Mouse (Mus musculus): ENCODE results near the gene Hcar2. TPM values are rescaled to one million over a fixed set of nuclear protein-coding genes. Genes with fewer than 3 reads are reported as not detected.

The Hcar2 gene
- polyA plus RNA-seq, 1 experiment from 2014 or later, result not detected

GRCm38 (mm10) chr5:123853877-123854504, 11.3 kb downstream of the Hcar2 start:
- H3K4me1 ChIP-seq (replicated peaks; ENCODE audit: control insufficient read depth, insufficient read depth, low read length), result no peaks in the 10 kb centered on the region
- ATAC-seq (ENCODE audit: low FRiP score), result no peak
- H3K36me3 ChIP-seq (ENCODE audit: control insufficient read depth, insufficient read depth, low read length), result no peaks in the 10 kb centered on the region
- no peak overlapping the region for H3K27ac ChIP-seq (ENCODE audit: low read depth, low read length)
- DNase-seq (ENCODE audit: low spot score), result no peak
- 92% methylated on average over 11 of the region's 11 CpGs for WGBS
- no peaks in the 10 kb centered on the region for H3K27me3 ChIP-seq (ENCODE audit: control insufficient read depth, insufficient read depth, low read length)
- no peaks in the 10 kb centered on the region for H3K9me3 ChIP-seq (ENCODE audit: control insufficient read depth, low read length)
- H3K4me2 ChIP-seq (replicated peaks; ENCODE audit: low read depth, low read length), result no peak overlapping the region
- no peak overlapping the region for H3K9ac ChIP-seq (ENCODE audit: low read depth, low read length)
- H3K4me3 ChIP-seq (ENCODE audit: low read depth, low read length), result no peak overlapping the region

GRCm38 (mm10) chr5:123851398-123851797, 13.9 kb downstream of the Hcar2 start:
- H3K27ac ChIP-seq (ENCODE audit: low read depth, low read length), result no peak overlapping the region
- ATAC-seq (ENCODE audit: low FRiP score), result no peak
- 72% methylated on average over 2 of the region's 2 CpGs for WGBS
- no peak overlapping the region for H3K9ac ChIP-seq (ENCODE audit: low read depth, low read length)
- no peaks in the 10 kb centered on the region for H3K27me3 ChIP-seq (ENCODE audit: control insufficient read depth, insufficient read depth, low read length)
- H3K36me3 ChIP-seq (ENCODE audit: control insufficient read depth, insufficient read depth, low read length), result no peaks in the 10 kb centered on the region
- DNase-seq (ENCODE audit: low spot score), result no peak
- no peak overlapping the region for H3K4me3 ChIP-seq (ENCODE audit: low read depth, low read length)
- H3K4me2 ChIP-seq (replicated peaks; ENCODE audit: low read depth, low read length), result no peak overlapping the region
- H3K9me3 ChIP-seq (ENCODE audit: control insufficient read depth, low read length), result no peaks in the 10 kb centered on the region
- no peaks in the 10 kb centered on the region for H3K4me1 ChIP-seq (replicated peaks; ENCODE audit: control insufficient read depth, insufficient read depth, low read length)

GRCm38 (mm10) chr5:123844316-123844715, 21.0 kb downstream of the Hcar2 start:
- Histone ChIP-seq H3K4me3 (ENCODE audit: low read depth, low read length) (no peak overlapping the region), H3K9ac (ENCODE audit: low read depth, low read length) (no peak overlapping the region), H3K27ac (ENCODE audit: low read depth, low read length) (no peak overlapping the region), H3K4me2 (replicated peaks; ENCODE audit: low read depth, low read length) (no peak overlapping the region), H3K4me1 (replicated peaks; ENCODE audit: control insufficient read depth, insufficient read depth, low read length) (no peaks in the 10 kb centered on the region), H3K36me3 (ENCODE audit: control insufficient read depth, insufficient read depth, low read length) (no peaks in the 10 kb centered on the region), H3K27me3 (ENCODE audit: control insufficient read depth, insufficient read depth, low read length) (no peaks in the 10 kb centered on the region), H3K9me3 (ENCODE audit: control insufficient read depth, low read length) (no peaks in the 10 kb centered on the region)
- WGBS, result 90% methylated on average over 14 of the region's 14 CpGs
- ATAC-seq (ENCODE audit: low FRiP score) (no peak), DNase-seq (ENCODE audit: low spot score) (no peak)

GRCm38 (mm10) chr5:123843816-123844215, 21.5 kb downstream of the Hcar2 start:
- no peak overlapping the region for H3K4me3 ChIP-seq (ENCODE audit: low read depth, low read length)
- 40% methylated on average over 4 of the region's 4 CpGs for WGBS
- no peaks in the 10 kb centered on the region for H3K4me1 ChIP-seq (replicated peaks; ENCODE audit: control insufficient read depth, insufficient read depth, low read length)
- DNase-seq (ENCODE audit: low spot score), result no peak
- ATAC-seq (ENCODE audit: low FRiP score), result no peak
- no peak overlapping the region for H3K4me2 ChIP-seq (replicated peaks; ENCODE audit: low read depth, low read length)
- no peaks in the 10 kb centered on the region for H3K36me3 ChIP-seq (ENCODE audit: control insufficient read depth, insufficient read depth, low read length)
- no peaks in the 10 kb centered on the region for H3K9me3 ChIP-seq (ENCODE audit: control insufficient read depth, low read length)
- no peak overlapping the region for H3K27ac ChIP-seq (ENCODE audit: low read depth, low read length)
- H3K9ac ChIP-seq (ENCODE audit: low read depth, low read length), result no peak overlapping the region
- H3K27me3 ChIP-seq (ENCODE audit: control insufficient read depth, insufficient read depth, low read length), result no peaks in the 10 kb centered on the region

- H3K27ac ChIP-seq (ENCODE audit: low read depth, low read length), result no peak overlapping the region
- no peak for DNase-seq (ENCODE audit: low spot score)
- H3K4me3 ChIP-seq (ENCODE audit: low read depth, low read length), result no peak overlapping the region
- ATAC-seq (ENCODE audit: low FRiP score), result no peak
- no peaks in the 10 kb centered on the region for H3K36me3 ChIP-seq (ENCODE audit: control insufficient read depth, insufficient read depth, low read length)
- no peaks in the 10 kb centered on the region for H3K27me3 ChIP-seq (ENCODE audit: control insufficient read depth, insufficient read depth, low read length)
- H3K4me2 ChIP-seq (replicated peaks; ENCODE audit: low read depth, low read length), result no peak overlapping the region
- no peaks in the 10 kb centered on the region for H3K4me1 ChIP-seq (replicated peaks; ENCODE audit: control insufficient read depth, insufficient read depth, low read length)
- WGBS, result 70% methylated on average over 3 of the region's 3 CpGs
- H3K9ac ChIP-seq (ENCODE audit: low read depth, low read length), result no peak overlapping the region
- no peaks in the 10 kb centered on the region for H3K9me3 ChIP-seq (ENCODE audit: control insufficient read depth, low read length)
These were observed 22.4 kb downstream of the Hcar2 start for GRCm38 (mm10) chr5:123842935-123843282.

- H3K9me3 ChIP-seq (ENCODE audit: control insufficient read depth, low read length), result no peaks in the 10 kb centered on the region
- H3K4me3 ChIP-seq (ENCODE audit: low read depth, low read length), result no peak overlapping the region
- H3K27me3 ChIP-seq (ENCODE audit: control insufficient read depth, insufficient read depth, low read length), result no peaks in the 10 kb centered on the region
- H3K27ac ChIP-seq (ENCODE audit: low read depth, low read length), result no peak overlapping the region
- H3K36me3 ChIP-seq (ENCODE audit: control insufficient read depth, insufficient read depth, low read length), result no peaks in the 10 kb centered on the region
- ATAC-seq (ENCODE audit: low FRiP score) (no peak), DNase-seq (ENCODE audit: low spot score) (no peak)
- H3K4me1 ChIP-seq (replicated peaks; ENCODE audit: control insufficient read depth, insufficient read depth, low read length), result no peaks in the 10 kb centered on the region
- no peak overlapping the region for H3K4me2 ChIP-seq (replicated peaks; ENCODE audit: low read depth, low read length)
- WGBS, result 75% methylated on average over 11 of the region's 11 CpGs
- H3K9ac ChIP-seq (ENCODE audit: low read depth, low read length), result no peak overlapping the region
These were observed 22.9 kb downstream of the Hcar2 start for GRCm38 (mm10) chr5:123842221-123842934.

- Histone ChIP-seq H3K4me2 (replicated peaks; ENCODE audit: low read depth, low read length) (no peak overlapping the region), H3K27ac (ENCODE audit: low read depth, low read length) (no peak overlapping the region), H3K36me3 (ENCODE audit: control insufficient read depth, insufficient read depth, low read length) (no peaks in the 10 kb centered on the region), H3K4me1 (replicated peaks; ENCODE audit: control insufficient read depth, insufficient read depth, low read length) (no peaks in the 10 kb centered on the region), H3K27me3 (ENCODE audit: control insufficient read depth, insufficient read depth, low read length) (no peaks in the 10 kb centered on the region), H3K9ac (ENCODE audit: low read depth, low read length) (no peak overlapping the region), H3K4me3 (ENCODE audit: low read depth, low read length) (no peak overlapping the region), H3K9me3 (ENCODE audit: control insufficient read depth, low read length) (no peaks in the 10 kb centered on the region)
- WGBS, result 41% methylated on average over 4 of the region's 4 CpGs
- ATAC-seq (ENCODE audit: low FRiP score) (no peak), DNase-seq (ENCODE audit: low spot score) (no peak)
These were observed 27.9 kb downstream of the Hcar2 start for GRCm38 (mm10) chr5:123837371-123837770.

GRCm38 (mm10) chr5:123834836-123835235, 30.5 kb downstream of the Hcar2 start:
- Histone ChIP-seq H3K4me3 (ENCODE audit: low read depth, low read length) (no peak overlapping the region), H3K27ac (ENCODE audit: low read depth, low read length) (no peak overlapping the region), H3K4me1 (replicated peaks; ENCODE audit: control insufficient read depth, insufficient read depth, low read length) (no peaks in the 10 kb centered on the region), H3K36me3 (ENCODE audit: control insufficient read depth, insufficient read depth, low read length) (no peaks in the 10 kb centered on the region), H3K4me2 (replicated peaks; ENCODE audit: low read depth, low read length) (no peak overlapping the region), H3K27me3 (ENCODE audit: control insufficient read depth, insufficient read depth, low read length) (no peaks in the 10 kb centered on the region), H3K9me3 (ENCODE audit: control insufficient read depth, low read length) (no peaks in the 10 kb centered on the region), H3K9ac (ENCODE audit: low read depth, low read length) (no peak overlapping the region)
- 71% methylated on average over 3 of the region's 3 CpGs for WGBS
- DNase-seq (ENCODE audit: low spot score) (no peak), ATAC-seq (ENCODE audit: low FRiP score) (no peak)

GRCm38 (mm10) chr5:123832309-123832708, 33.0 kb downstream of the Hcar2 start:
- Histone ChIP-seq H3K4me2 (replicated peaks; ENCODE audit: low read depth, low read length) (no peak overlapping the region), H3K27ac (ENCODE audit: low read depth, low read length) (no peak overlapping the region), H3K4me1 (replicated peaks; ENCODE audit: control insufficient read depth, insufficient read depth, low read length) (no peaks in the 10 kb centered on the region), H3K36me3 (ENCODE audit: control insufficient read depth, insufficient read depth, low read length) (no peaks in the 10 kb centered on the region), H3K9me3 (ENCODE audit: control insufficient read depth, low read length) (no peaks in the 10 kb centered on the region), H3K9ac (ENCODE audit: low read depth, low read length) (no peak overlapping the region), H3K27me3 (ENCODE audit: control insufficient read depth, insufficient read depth, low read length) (no peaks in the 10 kb centered on the region), H3K4me3 (ENCODE audit: low read depth, low read length) (no peak overlapping the region)
- WGBS, result 90% methylated on average over 7 of the region's 7 CpGs
- no peak for DNase-seq (ENCODE audit: low spot score)
- no peak for ATAC-seq (ENCODE audit: low FRiP score)
